Mouse (Mus musculus): ENCODE data around the gene Hic2. TPM values are rescaled to one million over a fixed set of nuclear protein-coding genes. Genes with fewer than 3 reads are reported as not detected.

Gene Hic2
- polyA plus RNA-seq, 1 experiment: 2.8 TPM

- H3K4me1 ChIP-seq (ENCODE audit: control insufficient read depth, insufficient read depth, low read length): no peaks in the 10 kb centered on the region
- no peak overlapping the region for H3K4me3 ChIP-seq (ENCODE audit: insufficient read depth, low read length)
- H3K27ac ChIP-seq (ENCODE audit: insufficient read depth, low read length): no peak overlapping the region
- no peak for TF ChIP-seq POLR2A (IDR thresholded peaks at IDR 0.05; ENCODE audit: low read depth, low read length)
- TF ChIP-seq CTCF (IDR thresholded peaks at IDR 0.05; ENCODE audit: borderline replicate concordance, insufficient read depth, low read length): peak; percentile 84
Observed at GRCm38 (mm10) chr16:17292751-17293150, 59.4 kb downstream of the Hic2 start.

- Histone ChIP-seq H3K4me1 (ENCODE audit: control insufficient read depth, insufficient read depth, low read length) (no peaks in the 10 kb centered on the region), H3K27ac (ENCODE audit: insufficient read depth, low read length) (no peak overlapping the region), H3K4me3 (ENCODE audit: insufficient read depth, low read length) (no peak overlapping the region)
- TF ChIP-seq POLR2A (IDR thresholded peaks at IDR 0.05; ENCODE audit: low read depth, low read length) (no peak), CTCF (IDR thresholded peaks at IDR 0.05; ENCODE audit: borderline replicate concordance, insufficient read depth, low read length) (no peak)
Observed at GRCm38 (mm10) chr16:17300818-17301217, 67.4 kb downstream of the Hic2 start.

DNA sequence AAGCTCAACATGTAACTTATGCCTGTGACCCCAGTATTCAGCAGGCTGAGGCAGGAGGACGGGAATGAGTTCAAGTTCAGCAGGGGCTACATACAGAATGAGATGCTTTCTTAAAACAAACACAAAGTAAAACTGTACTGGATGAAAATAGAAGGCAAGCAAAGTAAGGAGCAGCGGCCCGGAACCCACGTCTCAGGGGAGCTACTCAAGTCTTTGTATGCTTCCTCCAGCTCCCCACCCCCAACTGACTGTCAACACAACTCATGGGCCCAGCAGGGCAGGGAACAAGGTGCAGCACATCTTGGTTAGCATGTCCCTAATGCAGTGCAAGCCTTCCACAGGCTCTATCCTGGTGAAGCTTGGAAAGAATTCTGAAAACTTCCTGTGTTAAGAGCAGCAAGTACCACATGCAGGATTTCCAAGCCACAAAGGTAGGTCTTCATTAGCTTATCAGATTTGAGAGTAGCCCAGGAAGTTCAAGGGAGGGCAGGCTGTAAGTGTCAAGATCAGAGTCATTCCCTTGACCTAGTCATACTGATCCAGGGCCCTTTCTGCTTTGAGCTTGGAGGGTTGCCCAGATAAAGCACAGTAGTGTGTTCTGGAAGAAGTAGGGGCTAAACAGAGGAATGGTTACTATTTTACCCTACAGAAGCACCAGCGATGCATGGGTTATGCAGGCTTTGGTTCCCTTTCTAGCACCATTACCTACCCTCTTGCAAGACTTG, 70.3 kb downstream of the Hic2 start:
- H3K27ac ChIP-seq (ENCODE audit: insufficient read depth, low read length): no peak overlapping the region
- no peak for TF ChIP-seq CTCF (IDR thresholded peaks at IDR 0.05; ENCODE audit: borderline replicate concordance, insufficient read depth, low read length)
- TF ChIP-seq POLR2A (IDR thresholded peaks at IDR 0.05; ENCODE audit: low read depth, low read length): no peak
- H3K4me1 ChIP-seq (ENCODE audit: control insufficient read depth, insufficient read depth, low read length): no peaks in the 10 kb centered on the region
- H3K4me3 ChIP-seq (ENCODE audit: insufficient read depth, low read length): no peak overlapping the region

GRCm38 (mm10) chr16:17307461-17307860, 74.1 kb downstream of the Hic2 start:
- Histone ChIP-seq H3K27ac (ENCODE audit: insufficient read depth, low read length) (no peak overlapping the region), H3K4me3 (ENCODE audit: insufficient read depth, low read length) (no peak overlapping the region), H3K4me1 (ENCODE audit: control insufficient read depth, insufficient read depth, low read length) (no peaks in the 10 kb centered on the region)
- TF ChIP-seq CTCF (IDR thresholded peaks at IDR 0.05; ENCODE audit: borderline replicate concordance, insufficient read depth, low read length) (no peak), POLR2A (IDR thresholded peaks at IDR 0.05; ENCODE audit: low read depth, low read length) (no peak)

GRCm38 (mm10) chr16:17309036-17309435, 75.7 kb downstream of the Hic2 start:
- H3K4me1 ChIP-seq (ENCODE audit: control insufficient read depth, insufficient read depth, low read length): no peaks in the 10 kb centered on the region
- TF ChIP-seq POLR2A (IDR thresholded peaks at IDR 0.05; ENCODE audit: low read depth, low read length): no peak
- no peak for TF ChIP-seq CTCF (IDR thresholded peaks at IDR 0.05; ENCODE audit: borderline replicate concordance, insufficient read depth, low read length)
- no peak overlapping the region for H3K27ac ChIP-seq (ENCODE audit: insufficient read depth, low read length)
- H3K4me3 ChIP-seq (ENCODE audit: insufficient read depth, low read length): no peak overlapping the region

GRCm38 (mm10) chr16:17312531-17312930, 79.2 kb downstream of the Hic2 start:
- Histone ChIP-seq H3K27ac (ENCODE audit: insufficient read depth, low read length) (no peak overlapping the region), H3K4me3 (ENCODE audit: insufficient read depth, low read length) (no peak overlapping the region), H3K4me1 (ENCODE audit: control insufficient read depth, insufficient read depth, low read length) (no peaks in the 10 kb centered on the region)
- TF ChIP-seq POLR2A (IDR thresholded peaks at IDR 0.05; ENCODE audit: low read depth, low read length): no peak
- TF ChIP-seq CTCF (IDR thresholded peaks at IDR 0.05; ENCODE audit: borderline replicate concordance, insufficient read depth, low read length): no peak

Other genes with a start within 250 kb of the Hic2 start
- gene Ypel1, start 163.9 kb upstream of the Hic2 start, polyA plus RNA-seq (2011; ENCODE audit: insufficient read length, low read depth, missing spikeins): 1.0 and 2.2 TPM in 2 replicates
- gene Ppil2, start 122.3 kb upstream of the Hic2 start, polyA plus RNA-seq (2011; ENCODE audit: insufficient read length, low read depth, missing spikeins): 82.6 and 97.5 TPM in 2 replicates
- 5.4 and 6.3 TPM in 2 replicates for gene 2610318N02Rik, start 108.4 kb upstream of the Hic2 start, polyA plus RNA-seq (2011; ENCODE audit: insufficient read length, low read depth, missing spikeins)
- gene Sdf2l1, start 101.2 kb upstream of the Hic2 start, polyA plus RNA-seq (2011; ENCODE audit: insufficient read length, low read depth, missing spikeins): 17.0 and 23.2 TPM in 2 replicates
- 5.9 and 9.5 TPM in 2 replicates for gene Ydjc, start 89.0 kb upstream of the Hic2 start, polyA plus RNA-seq (2011; ENCODE audit: insufficient read length, low read depth, missing spikeins)
- gene Ccdc116, start 86.3 kb upstream of the Hic2 start, polyA plus RNA-seq (2011; ENCODE audit: insufficient read length, low read depth, missing spikeins): 0.97 and 1.6 TPM in 2 replicates
- gene Ube2l3, start 30.9 kb upstream of the Hic2 start, polyA plus RNA-seq (2011; ENCODE audit: insufficient read length, low read depth, missing spikeins): 163 and 173 TPM in 2 replicates
- not detected in 2 replicates for gene Rimbp3, start 25.0 kb upstream of the Hic2 start, polyA plus RNA-seq (2011; ENCODE audit: insufficient read length, low read depth, missing spikeins)
- gene Tmem191c, start 42.5 kb downstream of the Hic2 start, polyA plus RNA-seq (2011; ENCODE audit: insufficient read length, low read depth, missing spikeins): 1.5 and 4.5 TPM in 2 replicates
- not detected in 2 replicates for gene Serpind1, start 97.8 kb downstream of the Hic2 start, polyA plus RNA-seq (2011; ENCODE audit: insufficient read length, low read depth, missing spikeins)
- gene Snap29, start 172.4 kb downstream of the Hic2 start, polyA plus RNA-seq (2011; ENCODE audit: insufficient read length, low read depth, missing spikeins): 19.5 and 19.8 TPM in 2 replicates
- gene Pi4ka, start 172.7 kb downstream of the Hic2 start, polyA plus RNA-seq (2011; ENCODE audit: insufficient read length, low read depth, missing spikeins): 58.4 and 59.3 TPM in 2 replicates
- 35.7 and 39.3 TPM in 2 replicates for gene Crkl, start 218.4 kb downstream of the Hic2 start, polyA plus RNA-seq (2011; ENCODE audit: insufficient read length, low read depth, missing spikeins)

All from embryonic fibroblast, embryonic 13.5 days (primary cell).